Mouse (Mus musculus) gastrocnemius, postnatal 4 days (tissue): Measurements from ENCODE around the gene Gm11541. TPM values are rescaled to one million over a fixed set of nuclear protein-coding genes. Genes with fewer than 3 reads are reported as not detected.
"Not testable (repeated sequence)": the region's sequence is repeated elsewhere in the genome, so short reads cannot be mapped to it uniquely, and the experiment has no call there.

Experiments used
- DNase-seq, 2 experiments: peaks; one replicate each; pipeline ENCODE4 v3.0.0; 2021 to 2022; ENCODE audit warnings: low spot score in 2 of 2, mixed read lengths in 2 of 2
- total RNA-seq, 2 experiments: library from RNA; stranded (reverse); gene quantifications; 2 replicates each; pipeline ENCODE4 v1.2.3; 2021

The Gm11541 gene
- total RNA-seq, 2 experiments from 2014 or later, result not detected

DNA sequence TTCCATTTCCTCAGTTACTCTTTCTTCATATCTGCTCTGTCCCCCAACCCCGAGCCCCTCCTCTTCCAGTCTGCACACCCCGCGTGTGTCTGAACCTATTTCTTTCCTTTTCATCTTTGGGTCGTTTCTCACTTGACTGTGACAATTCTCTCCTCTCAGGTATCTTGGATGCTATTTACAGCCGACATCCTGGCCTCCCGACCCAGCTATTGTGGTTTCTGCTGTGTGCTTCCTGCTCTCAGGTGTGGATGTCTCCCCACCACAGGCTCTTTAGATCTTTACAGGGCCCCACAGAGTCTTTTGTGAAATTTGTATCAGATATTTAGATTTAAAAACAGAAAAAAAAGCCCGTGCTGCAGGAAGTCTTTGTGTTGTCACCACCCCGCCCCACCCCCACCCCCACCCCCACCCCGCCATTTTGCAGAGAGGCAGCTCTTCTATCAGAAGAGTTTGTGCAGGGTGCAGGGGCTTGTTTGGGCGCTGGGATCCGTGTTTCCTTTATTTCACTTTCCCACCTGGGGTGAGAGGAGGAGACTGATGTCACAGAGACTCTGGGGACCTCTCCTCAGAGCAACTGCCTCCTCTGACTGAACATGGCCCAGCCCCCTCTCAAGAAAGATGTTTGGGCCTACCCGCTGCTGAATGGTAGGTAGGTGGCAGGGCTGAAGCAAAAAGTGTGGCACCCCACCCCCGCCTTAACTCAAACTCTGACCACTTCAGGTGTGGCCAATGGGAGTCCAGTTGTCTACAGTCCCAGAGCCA lies 6.4 kb downstream of the Gm11541 start:
- DNase-seq, result no peak

DNA sequence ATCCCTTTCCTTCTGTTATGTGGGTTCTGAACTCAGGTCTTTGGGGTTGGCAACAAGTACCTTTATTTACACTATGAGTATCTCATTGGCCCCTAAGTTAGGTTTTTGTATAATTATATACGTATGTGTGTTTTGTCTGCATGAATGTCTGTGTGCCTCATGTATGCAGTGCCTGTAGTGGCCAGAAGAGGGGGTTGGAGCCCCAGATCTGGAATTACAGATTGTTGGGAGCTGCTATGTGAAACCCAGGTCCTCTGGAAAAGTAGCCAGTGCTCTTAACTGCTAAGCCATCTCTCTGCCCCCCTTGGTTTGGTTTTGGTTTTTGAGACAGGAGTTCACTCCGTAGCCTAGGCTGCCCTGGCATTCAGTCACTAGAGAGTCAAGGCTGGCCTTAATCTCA lies 7.2 kb downstream of the Gm11541 start:
- no peak for DNase-seq

DNA sequence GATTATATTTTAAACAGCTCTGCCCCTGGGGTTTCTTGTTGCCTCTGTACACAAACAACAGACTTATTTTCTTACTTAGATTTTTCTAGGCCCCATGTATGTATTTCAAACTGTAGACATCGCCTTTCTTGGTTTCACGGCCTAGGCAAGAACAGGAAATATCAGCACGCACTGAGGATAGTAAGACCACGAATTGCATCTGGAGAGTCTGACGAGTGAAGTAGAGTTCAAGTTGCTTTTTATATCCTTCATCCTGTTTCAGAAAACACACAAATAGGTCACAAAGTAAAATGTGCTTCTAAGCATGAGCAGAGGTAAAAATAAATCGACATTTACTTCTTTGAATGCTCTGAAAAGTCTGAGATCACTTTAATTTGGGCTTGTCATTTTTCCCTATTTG lies 8.8 kb downstream of the Gm11541 start:
- DNase-seq, result no peak

DNA sequence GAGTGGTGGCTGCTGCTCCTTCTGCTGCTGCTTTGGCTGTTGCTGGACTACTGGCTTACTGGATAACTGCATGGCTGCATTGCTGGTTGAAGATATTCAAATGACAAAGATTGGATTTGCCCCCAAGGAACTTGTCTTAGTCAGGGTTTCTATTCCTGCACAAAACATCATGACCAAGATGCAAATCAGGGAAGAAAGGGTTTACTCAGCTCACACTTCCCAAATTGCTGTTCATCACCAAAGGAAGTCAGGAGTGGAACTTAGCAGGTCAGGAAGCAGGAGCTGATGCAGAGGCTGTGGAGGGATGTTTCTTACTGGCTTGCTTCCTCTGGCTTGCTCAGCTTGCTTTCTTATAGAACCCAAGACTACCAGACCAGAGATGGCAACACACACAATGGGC lies 11.8 kb downstream of the Gm11541 start:
- DNase-seq, result not testable (repeated sequence)

DNA sequence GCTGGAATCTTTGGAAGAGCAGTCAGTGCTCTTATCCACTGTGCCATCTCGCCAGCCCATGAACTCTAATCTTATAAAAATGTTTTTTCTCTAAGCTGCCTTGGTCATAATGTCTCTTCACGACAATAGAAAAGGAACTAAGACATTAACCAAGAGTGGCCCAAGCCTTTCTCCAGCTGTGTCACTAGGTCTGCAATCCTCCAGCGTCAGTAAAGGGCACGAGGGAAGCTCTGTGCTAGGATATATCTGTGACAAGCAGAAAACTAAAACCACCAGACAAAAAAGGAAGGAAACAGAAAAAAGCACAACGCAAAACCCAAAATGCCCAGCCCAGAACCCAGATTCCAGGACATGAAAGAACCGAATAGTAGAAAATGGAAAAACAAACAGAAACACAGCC lies 17.1 kb downstream of the Gm11541 start:
- DNase-seq, result no peak

DNA sequence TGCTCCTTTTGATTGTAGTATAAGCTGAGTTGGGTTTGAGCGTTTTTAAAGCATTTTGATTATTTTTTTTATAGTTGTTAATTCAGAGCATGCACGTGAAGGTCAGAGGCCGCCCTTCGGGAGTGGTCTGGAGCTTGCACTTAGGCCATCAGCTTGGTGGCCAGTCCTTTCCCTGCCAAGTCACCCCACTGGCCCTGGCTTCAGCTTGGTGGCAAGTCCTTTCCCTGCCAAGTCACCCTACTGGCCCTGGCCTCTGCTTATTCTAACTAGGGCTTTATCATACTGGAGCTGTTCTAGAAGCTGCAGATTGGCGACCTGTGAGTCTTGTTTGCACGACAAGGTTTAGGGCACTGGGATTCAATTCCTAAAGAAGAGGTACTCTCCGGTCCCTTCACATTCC lies 21.9 kb downstream of the Gm11541 start:
- DNase-seq, result no peak

DNA sequence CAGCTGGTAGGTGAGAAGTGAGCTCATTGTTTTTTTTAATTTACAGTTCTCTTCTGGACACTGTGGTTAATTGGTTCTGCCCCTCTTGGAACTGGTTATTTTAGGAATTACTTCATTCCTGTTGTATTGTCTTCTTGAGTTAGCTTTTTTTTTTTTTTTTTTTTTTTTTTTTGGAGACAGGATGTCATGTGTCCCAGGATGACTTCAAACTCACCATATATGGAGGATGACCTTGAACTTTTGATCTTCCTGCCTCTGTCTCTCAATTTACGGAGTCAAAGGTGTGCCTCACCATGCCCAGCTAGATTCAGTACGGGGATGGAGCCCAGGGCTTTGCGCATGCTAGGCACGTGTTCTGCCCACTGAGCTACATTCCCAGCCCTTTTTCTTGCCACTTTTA lies 22.7 kb downstream of the Gm11541 start:
- DNase-seq, result no peak

DNA sequence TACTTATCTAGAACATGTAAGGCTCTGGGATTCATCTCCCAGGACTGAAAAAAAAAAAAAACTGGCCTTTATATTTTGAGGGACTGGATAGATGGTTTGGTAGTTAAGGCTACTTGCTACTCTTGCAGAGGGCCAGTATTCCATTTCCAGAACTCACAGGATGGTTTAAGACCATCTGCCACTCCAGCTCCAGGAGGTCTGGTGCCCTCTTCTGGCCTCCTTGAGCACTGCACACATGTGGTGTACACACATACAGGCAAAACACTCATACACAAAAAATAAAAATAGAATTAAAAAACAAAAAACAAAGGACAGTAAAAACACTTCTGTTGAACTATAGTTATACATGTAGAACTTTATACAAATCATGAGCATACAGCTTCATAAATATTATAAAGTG lies 23.7 kb downstream of the Gm11541 start:
- no peak for DNase-seq

DNA sequence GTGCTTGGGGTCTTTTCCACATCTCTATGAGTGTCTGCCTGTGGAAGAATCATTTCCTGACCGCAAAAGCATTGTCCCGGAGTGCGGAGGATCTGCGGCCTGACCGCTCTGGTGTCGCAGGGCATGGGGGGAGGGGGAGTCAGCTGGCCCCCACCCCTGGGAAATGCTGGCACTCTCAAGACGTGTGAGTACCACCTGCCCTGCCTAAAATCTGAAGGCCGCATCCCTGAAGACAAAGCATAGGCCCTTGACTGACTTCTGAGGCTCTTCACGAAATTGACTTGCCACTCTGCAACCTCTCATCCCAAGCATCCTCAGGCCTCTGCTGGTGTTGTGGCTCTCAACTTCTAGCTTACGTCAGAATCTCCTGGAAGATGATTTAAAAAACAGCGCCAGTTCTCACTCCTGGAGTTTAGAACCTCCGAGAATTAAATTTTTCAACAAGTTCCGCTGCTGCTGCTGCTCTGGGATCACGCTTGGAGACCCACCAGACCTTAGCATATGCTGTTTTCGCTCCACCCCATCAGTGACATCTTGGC lies 26.6 kb downstream of the Gm11541 start:
- no peak for DNase-seq

DNA sequence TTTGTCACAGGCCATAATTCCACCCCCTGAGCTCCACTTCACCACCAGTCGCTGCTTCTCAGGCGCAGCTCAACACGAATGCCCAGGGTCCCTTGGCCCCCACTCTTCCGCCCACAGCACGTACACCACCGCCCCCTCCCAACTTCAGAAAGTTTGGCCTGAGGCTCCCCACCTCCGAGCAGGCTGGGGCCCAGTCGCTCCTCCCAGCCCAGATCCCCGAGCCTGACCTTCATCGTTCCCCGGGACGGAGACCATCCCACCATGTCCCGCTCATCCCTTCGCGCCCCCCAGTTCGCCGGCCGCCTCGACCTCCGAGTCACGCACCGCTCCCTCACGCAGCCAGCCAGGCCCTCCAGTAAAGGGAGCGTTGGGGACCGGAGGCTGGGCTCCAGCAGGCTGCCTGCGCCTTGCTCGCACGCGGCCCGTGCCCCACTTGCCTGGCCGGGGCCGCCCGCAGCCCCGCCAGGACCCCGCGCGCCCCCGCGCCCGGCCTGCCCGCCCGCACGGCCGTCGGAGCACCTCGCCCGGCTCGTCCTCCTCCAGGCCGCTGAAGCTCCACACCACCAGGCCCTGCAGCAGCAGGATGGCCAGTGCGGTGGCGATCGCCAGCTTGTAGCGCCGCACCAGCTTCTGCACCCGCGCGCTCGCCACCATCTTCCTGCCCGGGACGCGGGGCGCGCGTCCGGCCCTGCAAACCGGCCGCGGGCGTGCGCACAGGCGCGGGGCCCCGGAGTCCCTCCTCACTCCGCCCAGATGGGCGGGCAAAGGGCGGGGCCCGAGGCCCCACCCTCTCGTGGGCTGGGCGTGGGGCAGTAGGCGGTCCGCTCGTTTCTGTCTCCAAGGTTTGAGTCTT lies 27.3 kb downstream of the Gm11541 start, which contains the start of gene Xylt2:
Gene Xylt2, minus strand, starts transcription at position 762 of the 853 bp plus-strand sequence.
- DNase-seq, result peak; percentile 86 to 91

DNA sequence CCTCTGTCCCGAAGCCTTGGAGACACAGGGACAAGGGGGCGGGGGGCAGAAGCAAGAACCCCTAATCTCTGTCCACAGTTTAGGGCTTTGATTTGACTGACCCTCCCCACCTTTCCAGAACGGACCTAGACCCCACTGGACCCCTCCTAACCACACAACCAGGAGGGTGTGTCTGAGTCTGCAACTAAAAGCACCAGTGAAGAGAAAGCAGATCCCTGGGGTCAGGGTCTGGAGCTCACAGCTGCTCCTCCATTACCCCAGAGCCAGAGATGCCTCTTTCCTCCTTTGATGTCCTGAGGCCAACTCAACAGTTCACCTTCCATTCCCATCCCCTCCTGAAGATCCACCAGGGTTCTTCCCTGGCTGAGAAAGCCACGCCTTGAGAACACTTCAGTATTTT lies 28.0 kb downstream of the Gm11541 start:
- no peak for DNase-seq

DNA sequence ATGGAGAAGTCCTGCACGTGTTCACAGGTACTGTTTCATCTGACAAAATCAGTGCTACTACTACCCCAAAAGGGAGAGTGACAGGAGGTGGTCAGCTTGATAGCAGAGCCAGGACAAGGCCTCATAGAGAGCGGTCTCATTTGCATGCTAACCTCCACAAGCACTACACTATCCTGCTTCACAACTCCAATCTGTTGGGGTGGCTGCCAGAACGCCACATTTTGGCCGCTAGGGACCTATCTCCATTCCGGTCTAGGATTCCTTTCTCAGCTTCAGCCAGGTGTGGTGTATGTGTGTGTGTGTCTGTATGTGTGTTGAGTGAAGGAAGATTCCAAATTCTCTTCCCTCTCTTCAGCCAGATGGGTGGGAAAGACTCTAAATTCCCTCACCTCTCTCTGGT lies 28.9 kb downstream of the Gm11541 start:
- no peak for DNase-seq

DNA sequence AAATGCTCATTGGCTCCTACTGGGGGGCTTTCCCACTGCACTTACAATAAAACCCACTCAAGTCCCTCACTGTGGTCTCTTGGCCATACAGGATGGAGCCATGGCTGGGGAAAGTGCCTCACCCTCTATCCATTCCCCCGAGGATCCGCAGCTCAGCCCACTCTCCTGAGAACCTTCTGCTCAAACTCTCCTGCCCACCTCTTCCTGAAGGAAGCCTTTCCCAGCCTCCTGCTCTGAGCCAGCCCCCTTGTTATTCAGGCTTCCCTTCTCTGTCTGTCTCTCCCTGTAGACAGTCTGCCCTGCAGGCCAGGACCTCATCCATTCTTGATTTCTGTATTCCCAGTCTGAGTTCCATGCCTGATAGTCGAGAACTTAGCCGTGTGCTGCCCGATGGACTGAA lies 29.3 kb downstream of the Gm11541 start:
- DNase-seq, result no peak

DNA sequence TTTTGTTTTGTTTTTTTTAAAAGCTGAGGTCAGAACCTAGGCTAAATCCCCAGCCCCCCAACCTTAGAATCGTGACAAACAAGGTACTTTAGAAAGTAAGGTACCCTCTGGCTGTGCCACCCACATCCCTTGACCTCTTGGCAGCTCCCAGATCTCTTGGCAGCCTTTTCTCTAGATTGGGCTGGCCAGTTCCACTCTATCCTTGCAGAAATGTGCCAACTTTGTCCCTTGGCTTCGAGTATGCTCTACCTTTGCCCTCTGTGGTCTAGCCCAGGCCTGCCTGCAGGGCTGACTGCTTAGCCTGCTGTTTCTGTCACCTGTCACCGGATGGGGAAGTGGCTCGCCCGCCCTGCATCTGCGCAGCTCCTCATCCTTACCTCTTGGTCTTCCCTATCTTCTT lies 39.0 kb downstream of the Gm11541 start:
- no peak for DNase-seq

DNA sequence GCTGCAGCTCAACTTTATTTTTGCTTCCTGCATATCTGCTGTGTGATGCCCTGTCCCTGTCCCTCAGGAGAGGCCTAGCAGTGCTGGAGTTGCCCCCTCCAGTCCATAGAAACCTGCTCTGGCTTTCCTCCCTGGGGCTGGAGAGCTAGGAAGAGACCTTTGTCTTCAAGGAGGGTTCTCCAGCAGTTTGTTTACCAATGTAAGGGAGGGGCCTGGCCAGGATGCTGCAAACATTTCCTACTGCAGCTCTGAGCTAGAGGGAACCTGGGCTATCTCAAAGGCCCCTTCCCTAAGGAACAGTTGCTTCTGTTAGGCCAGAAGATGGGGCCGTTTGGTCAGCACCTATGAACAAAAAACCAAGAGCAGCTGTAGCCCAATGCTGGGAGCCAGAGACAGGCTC lies 43.0 kb downstream of the Gm11541 start:
- DNase-seq, result no peak

DNA sequence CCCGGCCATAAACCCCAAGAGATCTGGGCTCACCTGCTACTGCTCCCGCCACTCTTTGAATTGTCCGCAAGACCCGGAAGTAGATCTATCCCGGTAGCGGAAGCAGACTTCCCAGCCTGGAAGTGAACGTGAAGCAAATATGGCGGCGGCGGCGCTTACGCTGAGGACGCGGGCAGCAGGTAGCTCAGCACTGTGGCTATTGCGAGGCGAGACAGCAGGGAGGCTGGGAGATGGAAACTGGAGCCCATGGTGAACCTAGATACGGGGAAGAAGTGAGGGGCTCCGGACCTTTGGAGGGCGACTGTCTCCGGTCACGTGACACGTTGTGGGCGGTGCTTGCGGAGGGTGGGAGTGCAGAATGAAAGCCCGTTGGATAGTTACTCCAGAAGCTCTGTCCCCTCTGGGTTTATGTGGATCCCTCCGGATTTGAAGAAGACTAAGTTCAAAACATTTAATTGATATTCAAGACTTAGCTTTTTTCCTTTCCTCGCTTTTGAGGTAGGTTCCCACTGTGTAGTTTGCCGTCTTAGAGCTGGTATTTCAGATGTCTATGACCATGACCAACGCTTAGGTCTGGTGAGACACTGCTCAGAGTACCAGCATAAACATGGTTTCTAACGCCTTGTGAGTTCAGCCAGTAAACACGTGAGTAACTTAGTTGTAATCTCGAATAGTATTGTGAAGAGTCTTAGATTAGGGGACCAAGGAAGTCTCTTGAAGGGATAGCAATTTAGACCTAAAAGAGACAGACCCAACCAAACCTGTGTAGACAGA lies 50.4 kb downstream of the Gm11541 start, which contains the start of the genes Mrpl27 and Eme1:
Gene Mrpl27, plus strand, starts transcription at position 105 of the 774 bp plus-strand sequence.
Gene Eme1, minus strand, starts transcription at position 302 of the 774 bp plus-strand sequence.
- peak; percentile 74 to 86 for DNase-seq

DNA sequence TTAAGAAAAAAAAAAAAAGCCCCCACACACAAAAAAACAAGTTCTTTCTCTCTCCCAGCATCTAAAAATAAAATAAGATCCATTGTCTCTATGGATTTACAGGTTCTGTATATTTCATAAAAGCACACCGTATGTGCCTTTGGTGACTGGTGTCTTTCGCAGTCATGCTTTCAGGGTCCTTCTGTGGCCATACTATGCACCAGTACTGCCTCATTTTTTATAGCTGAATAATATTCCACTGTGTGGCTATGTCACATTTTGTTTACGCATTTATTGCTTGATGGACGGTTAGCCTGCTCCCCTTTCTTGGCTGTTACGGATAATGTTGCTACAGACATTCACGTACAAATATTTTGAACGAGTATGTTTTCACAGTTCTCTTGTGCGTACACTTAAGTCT lies 51.3 kb downstream of the Gm11541 start:
- DNase-seq, result no peak

DNA sequence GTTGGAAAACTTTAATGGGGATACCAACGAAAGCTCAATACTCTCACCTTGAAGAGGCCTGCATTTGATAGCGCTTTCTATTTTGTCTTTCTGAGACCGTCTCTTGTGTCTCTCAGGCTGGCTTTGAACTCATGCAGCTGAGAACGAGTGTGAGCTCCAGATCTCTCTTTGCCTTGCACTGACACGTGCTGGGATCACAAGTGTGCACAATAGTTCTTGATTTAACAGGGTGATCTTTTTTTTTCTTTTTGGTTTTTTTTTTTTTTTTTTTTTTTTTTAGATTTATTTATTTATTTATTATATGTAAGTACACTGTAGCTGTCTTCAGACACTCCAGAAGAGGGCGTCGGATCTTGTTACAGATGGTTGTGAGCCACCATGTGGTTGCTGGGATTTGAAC lies 53.1 kb downstream of the Gm11541 start:
- DNase-seq, result not testable (repeated sequence)

DNA sequence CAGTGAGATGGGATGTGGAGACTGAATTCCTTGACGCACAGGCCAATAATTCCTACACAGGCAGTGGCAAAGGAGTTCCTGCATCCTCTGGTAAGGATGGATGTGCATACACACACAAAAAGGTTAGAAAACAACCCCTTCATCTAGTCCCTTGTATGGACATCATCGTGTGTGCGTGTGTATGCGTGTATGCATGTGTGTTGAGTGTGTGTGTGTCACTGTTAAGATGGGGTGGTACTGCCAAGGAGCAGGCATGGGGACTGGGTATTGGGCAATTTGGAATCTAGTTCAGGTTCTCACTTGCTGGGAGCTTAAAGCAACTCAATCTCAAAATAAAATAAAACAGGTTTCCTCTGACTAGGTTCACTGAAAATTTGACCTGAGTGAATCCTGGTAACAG lies 57.8 kb downstream of the Gm11541 start:
- DNase-seq, result no peak
